Comparison of ENCODE assay signal across 14 mouse cellular contexts in the genomic region with DNA sequence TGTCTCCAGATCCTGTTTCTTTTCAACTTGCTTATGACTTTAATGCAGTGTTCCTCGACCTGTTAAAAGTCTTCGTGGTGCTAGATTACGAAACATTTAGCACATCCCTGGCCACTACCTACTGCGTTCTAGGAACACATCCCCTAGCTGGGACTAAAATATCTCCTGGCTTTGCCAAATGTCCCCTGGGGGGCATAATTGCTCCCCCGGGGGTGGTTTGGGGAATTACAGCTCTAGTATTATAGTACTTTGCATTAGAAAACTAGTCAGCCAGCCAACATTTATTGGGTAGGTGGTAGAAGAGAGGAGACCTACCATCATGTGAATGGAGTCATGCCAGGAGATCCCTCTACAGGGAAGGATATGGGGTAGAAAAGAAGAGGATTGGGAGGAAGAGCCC.
"Had no signal": no experiment of that assay in that cellular context is flagged by ENCODE, and none has a peak within 500 bp of the region (broad histone marks: within the 10 kb centered on the region; RNA-seq: fewer than 3 reads in every experiment).

No protein-coding gene starts in this region.

- H3K27ac ChIP-seq: kidney, embryonic 15.5 days; limb, embryonic 13.5 days; liver, embryonic 15.5 days; midbrain, embryonic 10.5 days; midbrain, embryonic 15.5 days; neural tube, embryonic 12.5 days had no signal

- H3K4me3 ChIP-seq: kidney, embryonic 15.5 days; limb, embryonic 13.5 days; liver, embryonic 15.5 days; midbrain, embryonic 10.5 days; midbrain, embryonic 15.5 days; neural tube, embryonic 12.5 days had no signal

- H3K4me2 ChIP-seq: kidney, embryonic 15.5 days; limb, embryonic 13.5 days; liver, embryonic 11.5 days; liver, embryonic 15.5 days; midbrain, embryonic 15.5 days; neural tube, embryonic 12.5 days had no signal

- H3K4me1 ChIP-seq: kidney, embryonic 15.5 days; limb, embryonic 13.5 days; liver, embryonic 15.5 days; midbrain, embryonic 10.5 days; midbrain, embryonic 15.5 days; neural tube, embryonic 12.5 days had no signal

- DNase-seq: kidney, adult 18-20 months; kidney, postnatal 25 days; left cerebral cortex, postnatal 4 days; lung, adult 2 months; lung, postnatal 10 days; thymus, adult 18-20 months; thymus, postnatal 25 days had no signal

- ATAC-seq: midbrain, embryonic 15.5 days had no signal

- H3K9ac ChIP-seq: kidney, embryonic 15.5 days; limb, embryonic 13.5 days; liver, embryonic 15.5 days; midbrain, embryonic 15.5 days; neural tube, embryonic 12.5 days had no signal

- H3K9me3 ChIP-seq: kidney, embryonic 15.5 days; limb, embryonic 13.5 days; liver, embryonic 15.5 days; midbrain, embryonic 10.5 days; midbrain, embryonic 15.5 days; neural tube, embryonic 12.5 days had no signal

- H3K36me3 ChIP-seq: kidney, embryonic 15.5 days; limb, embryonic 13.5 days; liver, embryonic 15.5 days; midbrain, embryonic 10.5 days; midbrain, embryonic 15.5 days; neural tube, embryonic 12.5 days had no signal

- H3K27me3 ChIP-seq: kidney, embryonic 15.5 days; limb, embryonic 13.5 days; liver, embryonic 15.5 days had no signal
